Mouse (Mus musculus): ENCODE results near the gene S100a16.

- no peak for TF ChIP-seq CTCF (conservative IDR thresholded peaks at IDR 0.05; ENCODE audit: insufficient read depth, insufficient read length, low read depth, low read length)
- no peak for TF ChIP-seq POLR2A (IDR thresholded peaks at IDR 0.05; ENCODE audit: low read depth, low read length)
Measured at GRCm38 (mm10) chr3:90495850-90496525, 41.1 kb upstream of the S100a16 start.

Measured in kidney, adult 2 months (tissue).